ENCODE assay signal across 27 mouse cellular contexts in genomic region chr2:71242180-71242579, GRCm38 (mm10). TPM values are rescaled to one million over a fixed set of nuclear protein-coding genes. Genes with fewer than 3 reads are reported as not detected.
DNase-seq lines count a peak whose midpoint lies in the region; ATAC-seq and TF ChIP-seq lines count a peak whose summit lies in the region.
"Had no signal": no experiment of that assay in that cellular context is flagged by ENCODE, and none has a peak within 500 bp of the region (broad histone marks: within the 10 kb centered on the region; RNA-seq: fewer than 3 reads in every experiment).

No protein-coding gene starts in this region.

- no peak overlapping the region for H3K9ac ChIP-seq in intestine, postnatal 0 days (ENCODE audit: low read depth, low read length)
- H3K9ac ChIP-seq in intestine, embryonic 16.5 days (ENCODE audit: low read depth, low read length): no peak overlapping the region
- H3K9ac ChIP-seq: forebrain, embryonic 13.5 days; heart, embryonic 12.5 days; hindbrain, embryonic 13.5 days; limb, embryonic 12.5 days; liver, embryonic 15.5 days; lung, embryonic 14.5 days; neural tube, embryonic 13.5 days had no signal

- 91% methylated on average over 3 of the region's 3 CpGs for WGBS in intestine, postnatal 0 days
- 85% methylated on average over 3 of the region's 3 CpGs for WGBS in intestine, embryonic 16.5 days

- no peak overlapping the region for H3K27ac ChIP-seq in intestine, postnatal 0 days (ENCODE audit: low read depth, low read length)
- no peak overlapping the region for H3K27ac ChIP-seq in intestine, embryonic 16.5 days (ENCODE audit: low read length)
- H3K27ac ChIP-seq: forebrain, embryonic 13.5 days; hindbrain, embryonic 13.5 days; left cerebral cortex, adult 2 months; limb, embryonic 12.5 days; liver, embryonic 15.5 days; neural tube, embryonic 13.5 days had no signal

- no peak overlapping the region for H3K4me3 ChIP-seq in intestine, postnatal 0 days (ENCODE audit: low read depth, low read length)
- H3K4me3 ChIP-seq in intestine, embryonic 16.5 days (ENCODE audit: low read length): no peak overlapping the region
- H3K4me3 ChIP-seq: forebrain, embryonic 13.5 days; heart, embryonic 12.5 days; hindbrain, embryonic 13.5 days; left cerebral cortex, adult 2 months; limb, embryonic 12.5 days; liver, embryonic 15.5 days; neural tube, embryonic 13.5 days had no signal

- no peaks in the 10 kb centered on the region for H3K4me1 ChIP-seq in intestine, postnatal 0 days (replicated peaks; ENCODE audit: control insufficient read depth, insufficient read depth, low read length)
- H3K4me1 ChIP-seq in intestine, embryonic 16.5 days (ENCODE audit: control insufficient read depth, insufficient read depth, low read length): no peaks in the 10 kb centered on the region
- H3K4me1 ChIP-seq: heart, embryonic 12.5 days; limb, embryonic 12.5 days; liver, embryonic 15.5 days had no signal

- no peaks in the 10 kb centered on the region for H3K27me3 ChIP-seq in intestine, postnatal 0 days (replicated peaks; ENCODE audit: control insufficient read depth, insufficient read depth, low read length)
- H3K27me3 ChIP-seq in intestine, embryonic 16.5 days (replicated peaks; ENCODE audit: control insufficient read depth, insufficient read depth, low read length): no peaks in the 10 kb centered on the region
- H3K27me3 ChIP-seq: forebrain, embryonic 13.5 days; heart, embryonic 12.5 days; hindbrain, embryonic 13.5 days; limb, embryonic 12.5 days; liver, embryonic 15.5 days; neural tube, embryonic 13.5 days had no signal

- H3K36me3 ChIP-seq in intestine, postnatal 0 days (ENCODE audit: control insufficient read depth, insufficient read depth): peaks cover 27% of the 10 kb centered on the region
- peaks cover 6% of the 10 kb centered on the region; the same call in 1 of the 2 replicates for H3K36me3 ChIP-seq in intestine, embryonic 16.5 days (ENCODE audit: control insufficient read depth, insufficient read depth, low read length)

- ATAC-seq in intestine, postnatal 0 days: no peak
- no peak for ATAC-seq in intestine, embryonic 16.5 days
- no peak for ATAC-seq in inflammation-experienced regulatory T-cells, adult 6 months
- ATAC-seq: CD4-positive, CD25-positive, alpha-beta regulatory T cell, adult 4 months; forebrain, embryonic 13.5 days had no signal

- H3K4me2 ChIP-seq in intestine, postnatal 0 days (replicated peaks; ENCODE audit: low read depth): no peak overlapping the region
- H3K4me2 ChIP-seq in intestine, embryonic 16.5 days (ENCODE audit: low read depth, low read length): no peak overlapping the region
- H3K4me2 ChIP-seq: forebrain, embryonic 13.5 days; heart, embryonic 12.5 days; hindbrain, embryonic 13.5 days; limb, embryonic 12.5 days; liver, embryonic 15.5 days; lung, embryonic 14.5 days; midbrain, embryonic 11.5 days; neural tube, embryonic 13.5 days had no signal

- H3K9me3 ChIP-seq in intestine, postnatal 0 days (ENCODE audit: control insufficient read depth): no peaks in the 10 kb centered on the region
- no peaks in the 10 kb centered on the region for H3K9me3 ChIP-seq in intestine, embryonic 16.5 days (ENCODE audit: control insufficient read depth, low read length)
- H3K9me3 ChIP-seq: forebrain, embryonic 13.5 days; G1E; heart, embryonic 12.5 days; hindbrain, embryonic 13.5 days; limb, embryonic 12.5 days; liver, embryonic 15.5 days; neural tube, embryonic 13.5 days had no signal

- DNase-seq in 3T3-L1 (ENCODE audit: low read depth, low spot score): peak; percentile 33
- DNase-seq in ES-CJ7 (ENCODE audit: low read depth, low spot score): peak; percentile 22
- peak; percentile 36 for DNase-seq in ZHBTc4 (ENCODE audit: low read depth, low spot score)
- no peak for DNase-seq in c-Kit-positive CD71-positive TER-119-positive erythroid progenitor cells, embryonic 14.5 days (ENCODE audit: low spot score)
- DNase-seq: adrenal gland, adult 8-10 months; cerebellum, adult 9-10 months; cerebellum, postnatal 36 days; gastrocnemius, postnatal 25 days; heart, adult 11 months; heart, postnatal 4 days; kidney, adult 18-20 months; kidney, postnatal 14 days; lung, embryonic 14.5 days; thymus, postnatal 25 days had no signal

- peak; percentile 37 for TF ChIP-seq CTCF in intestine, postnatal 0 days (IDR thresholded peaks at IDR 0.05; ENCODE audit: low read depth)

RNA-seq across cellular contexts. Expression of gene Dync1i2, which starts 30.7 kb away (rescaled TPM):
- polyA plus RNA-seq in intestine, postnatal 0 days (2015; fragmentation: Nextera tagmentation; extraction: Ambion mirVana): 55.2 and 59.2 TPM in 2 replicates
- polyA plus RNA-seq in intestine, embryonic 16.5 days (2015; fragmentation: Nextera tagmentation; extraction: Ambion mirVana): 69.3 and 71.0 TPM in 2 replicates
- polyA plus RNA-seq in inflammation-experienced regulatory T-cells, adult 6 months (2017; shearing (Covaris generic)): 100 to 1,000 TPM in 1 of 3 experiments, 10 to 100 TPM in 2; 83.0 to 106 (median 86.7) TPM
